Mouse (Mus musculus) MEL (cell line): Measurements from ENCODE around the gene Cirbp. TPM values are rescaled to one million over a fixed set of nuclear protein-coding genes. Genes with fewer than 3 reads are reported as not detected.
A peak's percentile ranks its signal among the peaks of the same experiment; 100 is the strongest.

ENCODE experiments used
- DNase-seq: peaks from one replicate; pipeline ENCODE4 v3.0.0; 2011; ENCODE audit warnings: low read depth, low spot score
- H3K27ac ChIP-seq: 2 replicates; pipeline ENCODE4 v1.5.1; 2012; ENCODE audit warnings: low read depth, mild to moderate bottlenecking, control low read depth, low read length, moderate library complexity; ENCODE audit not compliant: control insufficient read depth
- H3K27me3 ChIP-seq, 2 experiments: fragments of 150-350 bp in 1 of 2; sonication (generic) in 1 of 2; 2 replicates each; pipeline ENCODE4 v1.6.1; 2012; ENCODE audit warnings: low read length in 2 of 2, mild to moderate bottlenecking in 2 of 2, improper control_type of control experiment in 1 of 2, moderate library complexity in 1 of 2; ENCODE audit not compliant: insufficient read depth in 2 of 2, control insufficient read depth in 1 of 2
- H3K36me3 ChIP-seq, 2 experiments: 2 replicates each; pipeline ENCODE4 v1.6.1; 2012 to 2014; ENCODE audit warnings: low read length in 2 of 2, improper control_type of control experiment in 1 of 2, inconsistent platforms in 1 of 2, mild to moderate bottlenecking in 1 of 2; ENCODE audit not compliant: insufficient read depth in 2 of 2, control insufficient read depth in 1 of 2
- H3K4me1 ChIP-seq, 2 experiments: fragments of 150-350 bp in 1 of 2; sonication (generic) in 1 of 2; 2 replicates each; pipeline ENCODE4 v1.6.1; 2012; ENCODE audit warnings: low read length in 2 of 2, improper control_type of control experiment in 1 of 2, mild to moderate bottlenecking in 1 of 2; ENCODE audit not compliant: insufficient read depth in 2 of 2, control insufficient read depth in 1 of 2
- H3K4me3 ChIP-seq, 2 experiments: fragments of 150-350 bp in 1 of 2; sonication (generic) in 1 of 2; 2 replicates each; pipeline ENCODE4 v1.5.1; 2012; ENCODE audit warnings: low read depth in 2 of 2, low read length in 2 of 2, mild to moderate bottlenecking in 2 of 2, moderate library complexity in 2 of 2, control low read depth in 1 of 2, improper control_type of control experiment in 1 of 2; ENCODE audit not compliant: control insufficient read depth in 1 of 2, insufficient read depth in 1 of 2
- H3K79me2 ChIP-seq: 2 replicates; pipeline ENCODE4 v1.6.1; 2012; ENCODE audit warnings: mild to moderate bottlenecking, low read length, moderate library complexity; ENCODE audit not compliant: control insufficient read depth, poor library complexity, insufficient read depth
- H3K9ac ChIP-seq: 2 replicates; pipeline ENCODE4 v1.6.1; 2012; ENCODE audit warnings: low read depth, mild to moderate bottlenecking, control low read depth, low read length, moderate library complexity; ENCODE audit not compliant: control insufficient read depth, poor library complexity, severe bottlenecking
- H3K9me3 ChIP-seq: fragments of 150-350 bp; sonication (generic); replicated peaks from 2 replicates; pipeline ENCODE4 v1.6.1; 2012; ENCODE audit warnings: mild to moderate bottlenecking, low read length, improper control_type of control experiment, moderate library complexity; ENCODE audit not compliant: insufficient read depth
- BHLHE40 ChIP-seq: IDR thresholded peaks from 2 replicates; pipeline ENCODE4 v1.6.1; 2012; ENCODE audit warnings: low read depth, mild to moderate bottlenecking, inconsistent platforms, low read length, improper control_type of control experiment, borderline replicate concordance
- CTCF ChIP-seq, 3 experiments: IDR thresholded peaks in 2 of 3; conservative IDR thresholded peaks in 1 of 3; 2 replicates each; pipeline ENCODE4 v1.5.1; 2011 to 2012; ENCODE audit warnings: low read length in 3 of 3, low read depth in 2 of 3, mild to moderate bottlenecking in 2 of 3, improper control_type of control experiment in 1 of 3, inconsistent platforms in 1 of 3, mixed read lengths in 1 of 3, moderate library complexity in 1 of 3; ENCODE audit not compliant: control insufficient read depth in 1 of 3, insufficient read depth in 1 of 3, poor library complexity in 1 of 3, severe bottlenecking in 1 of 3
- ELF1 ChIP-seq: IDR thresholded peaks from 2 replicates; pipeline ENCODE4 v1.6.1; 2014; ENCODE audit warnings: low read depth, mild to moderate bottlenecking, inconsistent platforms, low read length, improper control_type of control experiment, moderate library complexity
- GABPA ChIP-seq: IDR thresholded peaks from 2 replicates; pipeline ENCODE4 v1.6.1; 2012; ENCODE audit warnings: low read depth, mild to moderate bottlenecking, inconsistent platforms, low read length, improper control_type of control experiment, moderate library complexity
- JUND ChIP-seq: IDR thresholded peaks from 2 replicates; pipeline ENCODE4 v1.6.1; 2011; ENCODE audit warnings: low read depth, mild to moderate bottlenecking, improper control_type of control experiment, low read length
- KAT2A ChIP-seq: conservative IDR thresholded peaks from 2 replicates; pipeline ENCODE4 v1.6.1; 2012; ENCODE audit warnings: low read depth, low read length, improper control_type of control experiment, inconsistent platforms
- MYB ChIP-seq: IDR thresholded peaks from 2 replicates; pipeline ENCODE4 v1.6.1; 2011; ENCODE audit warnings: mild to moderate bottlenecking, low read depth, low read length, improper control_type of control experiment
- RAD21 ChIP-seq: IDR thresholded peaks from 2 replicates; pipeline ENCODE4 v1.6.1; 2011; ENCODE audit warnings: mild to moderate bottlenecking, low read depth, low read length, improper control_type of control experiment
- SIN3A ChIP-seq: IDR thresholded peaks from 2 replicates; pipeline ENCODE4 v1.6.1; 2012; ENCODE audit warnings: low read length, improper control_type of control experiment, inconsistent platforms
- SMC3 ChIP-seq: IDR thresholded peaks from 2 replicates; pipeline ENCODE4 v1.6.1; 2011; ENCODE audit warnings: low read depth, low read length, improper control_type of control experiment
- ZMIZ1 ChIP-seq: IDR thresholded peaks from 2 replicates; pipeline ENCODE4 v1.6.1; 2012; ENCODE audit warnings: low read depth, mild to moderate bottlenecking, inconsistent platforms, low read length, improper control_type of control experiment, moderate library complexity
- ZNF384 ChIP-seq: IDR thresholded peaks from 2 replicates; pipeline ENCODE4 v1.6.1; 2012; ENCODE audit warnings: low read depth, mild to moderate bottlenecking, inconsistent platforms, low read length, improper control_type of control experiment
- polyA plus RNA-seq, 2 experiments: library from polyadenylated mRNA; stranded (reverse) in 1 of 2; unstranded in 1 of 2; fragments of >175 nt in 1 of 2; fragments of >200 nt in 1 of 2; gene quantifications; 2 replicates each; pipeline versions ENCODE4 v1.2.1 to v1.2.4; 2012; ENCODE audit warnings: low replicate concordance in 2 of 2, low read depth in 1 of 2; ENCODE audit not compliant: insufficient read length in 2 of 2, insufficient read depth in 1 of 2, missing spikeins in 1 of 2
- total RNA-seq: library from RNA; depleted of rRNA; stranded (reverse); fragments of 300-350 nt; gene quantifications from 2 replicates; pipeline ENCODE4 v1.2.3, GENCODE M21; 2012

Cirbp gene
- total and polyA plus RNA-seq, 3 experiments = 21.2 to 56.6 TPM; not detected in 1

DNA sequence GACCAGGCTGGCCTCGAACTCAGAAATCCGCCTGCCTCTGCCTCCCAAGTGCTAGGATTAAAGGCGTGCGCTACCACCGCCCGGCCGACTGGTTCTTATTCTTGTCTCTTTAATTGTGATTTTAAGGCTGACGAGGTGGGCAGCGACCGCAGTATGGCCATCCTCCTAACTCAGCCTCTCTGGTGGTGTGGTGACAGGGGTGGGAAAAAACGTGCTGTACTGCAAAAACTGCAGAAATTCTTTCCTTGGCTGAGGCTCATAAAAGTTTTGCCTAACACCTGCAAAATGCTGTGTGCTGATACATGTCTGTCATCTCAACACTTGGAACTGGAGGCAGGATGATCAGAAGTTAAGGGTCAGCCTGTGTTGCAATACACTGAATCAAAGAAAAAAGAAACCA is 7.6 kb downstream of the Cirbp start:
- peak overlapping the region; percentile 56 for H3K27ac ChIP-seq
- TF ChIP-seq ZNF384 (peak; percentile 77), KAT2A (no peak), BHLHE40 (peak; percentile 46; the same call in 1 of the 2 replicates)
- H3K79me2 ChIP-seq = peaks cover 8% of the 10 kb centered on the region; the same call in 1 of the 2 replicates
- H3K36me3 ChIP-seq = peaks cover 0 to 12% of the 10 kb centered on the region in 2 experiments; a peak in 2 of 4 replicates
- peak overlapping the region; percentile 68 for H3K9ac ChIP-seq
- H3K4me3 ChIP-seq = peak overlapping the region; percentile 47 to 85
- peaks cover 0 to 11% of the 10 kb centered on the region in 2 experiments; a peak in 1 of 4 replicates for H3K4me1 ChIP-seq
- no peaks in the 10 kb centered on the region for H3K27me3 ChIP-seq
- no peaks in the 10 kb centered on the region for H3K9me3 ChIP-seq
- DNase-seq = no peak

DNA sequence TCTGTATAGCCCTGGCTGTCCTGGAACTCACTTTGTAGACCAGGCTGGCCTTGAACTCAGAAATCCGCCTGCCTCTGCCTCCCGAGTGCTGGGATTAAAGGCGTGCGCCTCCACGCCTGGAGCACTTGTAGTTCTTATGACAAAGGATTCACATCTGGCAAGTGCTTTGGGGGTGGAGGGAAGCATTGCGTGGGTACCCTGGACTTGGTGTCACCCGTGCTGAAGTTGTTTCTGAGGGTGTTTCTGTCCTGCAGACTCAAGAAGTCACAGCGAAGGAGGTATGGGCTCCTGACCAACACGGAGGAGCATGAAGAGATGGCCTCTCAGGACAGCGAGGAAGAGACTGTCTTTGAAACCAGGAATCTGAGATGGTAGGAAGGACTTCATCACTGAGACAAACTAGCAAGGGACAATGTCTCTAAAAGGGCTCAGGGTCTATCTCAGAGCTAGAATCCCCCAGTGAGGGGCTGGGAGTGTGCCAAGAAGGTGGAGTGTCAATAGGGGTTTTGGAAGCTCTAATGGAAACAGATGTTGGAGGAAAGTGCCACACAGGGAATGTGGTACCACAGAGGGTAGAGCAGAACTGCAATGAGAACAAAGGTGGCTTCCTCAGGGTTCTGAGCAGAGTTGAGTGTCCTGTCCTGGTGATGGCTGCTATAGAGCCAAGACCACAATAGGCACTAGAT is 8.3 kb downstream of the Cirbp start:
- Histone ChIP-seq H3K9me3 (no peaks in the 10 kb centered on the region), H3K4me1 (peaks cover 0 to 6% of the 10 kb centered on the region in 2 experiments; a peak in 1 of 4 replicates)
- DNase-seq = no peak

DNA sequence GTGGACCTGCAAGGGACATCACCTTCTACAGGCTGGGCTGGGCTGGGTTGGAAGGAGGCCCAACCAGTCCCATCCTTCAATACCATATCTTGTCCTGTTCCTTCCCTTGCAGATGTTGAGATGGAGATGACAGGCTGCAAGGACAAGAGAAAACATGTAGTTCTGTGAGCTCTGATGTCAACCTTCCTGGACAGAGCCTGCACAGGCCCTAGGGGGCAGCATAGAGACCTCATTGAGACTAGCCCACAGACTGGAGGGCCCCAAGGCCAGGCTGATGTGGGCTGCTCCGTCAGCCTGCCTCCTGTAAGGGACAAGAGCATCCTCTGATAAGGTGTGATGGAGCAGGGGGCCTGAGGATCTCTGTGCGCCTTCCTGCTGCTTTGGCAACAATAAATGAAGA is 8.9 kb downstream of the Cirbp start:
- Histone ChIP-seq H3K4me3 (no peak overlapping the region), H3K27ac (no peak overlapping the region), H3K79me2 (peaks cover 4% of the 10 kb centered on the region; the same call in 1 of the 2 replicates), H3K9ac (no peak overlapping the region), H3K36me3 (peaks cover 0 to 8% of the 10 kb centered on the region in 2 experiments; a peak in 2 of 4 replicates), H3K27me3 (peaks cover 6% of the 10 kb centered on the region in 2 experiments), H3K4me1 (peaks cover 0 to 6% of the 10 kb centered on the region in 2 experiments; a peak in 1 of 4 replicates), H3K9me3 (no peaks in the 10 kb centered on the region)
- peak; percentile 83 for DNase-seq
- TF ChIP-seq CTCF (IDR thresholded peaks at IDR 0.05 in 2 of 3, conservative IDR thresholded peaks at IDR 0.05 in 1 of 3; ENCODE audit: control insufficient read depth in 1 of 3, insufficient read depth in 1 of 3, low read depth in 2 of 3, low read length in 3 of 3, poor library complexity in 1 of 3, severe bottlenecking in 1 of 3) (peak; percentile 75 to 78 (median 77)), RAD21 (peak; percentile 26), KAT2A (no peak), GABPA (0 out of 2 replicates have a peak, but pooled peaks have one; percentile 10), SMC3 (peak; percentile 52), ZNF384 (peak; percentile 8; the same call in 1 of the 2 replicates), ELF1 (no peak), SIN3A (peak; percentile 39; the same call in 1 of the 2 replicates)

More for the DNA sequence above, 8.3 kb downstream of the Cirbp start:
- Histone ChIP-seq H3K9ac (no peak overlapping the region; the same call in 1 of the 2 replicates), H3K36me3 (peaks cover 0 to 8% of the 10 kb centered on the region in 2 experiments; a peak in 2 of 4 replicates), H3K79me2 (peaks cover 4% of the 10 kb centered on the region; the same call in 1 of the 2 replicates), H3K27me3 (peaks cover 3 to 6% of the 10 kb centered on the region in 2 experiments), H3K4me3 (no peak overlapping the region), H3K27ac (no peak overlapping the region)
- TF ChIP-seq MYB = no peak
- no peak for TF ChIP-seq ELF1
- TF ChIP-seq JUND = no peak
- TF ChIP-seq ZMIZ1 = no peak
